Mouse (Mus musculus) heart, postnatal 0 days (tissue): ENCODE results near the gene Col1a2.

Experiments
- CTCF ChIP-seq: IDR thresholded peaks from 2 replicates; pipeline ENCODE4 v1.5.1; 2016; ENCODE audit warnings: antibody characterized with exemption, control low read depth, low read depth
- EP300 ChIP-seq: IDR thresholded peaks from 2 replicates; pipeline ENCODE4 v1.6.1; 2016; ENCODE audit warnings: antibody characterized with exemption, low read depth

DNA sequence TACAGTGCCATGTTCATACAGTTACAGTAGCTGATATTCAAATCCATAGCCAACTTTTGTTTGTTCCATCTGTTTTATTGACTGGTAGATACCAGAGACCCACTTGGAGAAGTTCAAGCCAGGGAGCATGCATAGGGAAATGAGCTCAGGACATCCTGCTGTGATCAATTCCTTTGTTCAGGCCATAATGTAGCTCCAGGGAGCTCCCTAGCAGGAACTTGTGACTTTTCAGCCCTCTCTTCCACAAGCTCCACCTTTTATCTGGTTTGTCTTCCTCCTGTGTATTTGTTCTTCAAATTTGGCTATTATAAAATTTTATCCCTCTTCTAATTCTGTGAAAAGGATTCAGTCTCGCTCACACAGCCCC, 45.9 kb downstream of the Col1a2 start:
- TF ChIP-seq CTCF: no peak
- no peak for TF ChIP-seq EP300
